Mouse (Mus musculus) liver, embryonic 14.5 days (tissue): ENCODE measurements around the gene Magel2. TPM values are rescaled to one million over a fixed set of nuclear protein-coding genes. Genes with fewer than 3 reads are reported as not detected.

ENCODE experiments used
- ATAC-seq: fragments of 200-750 bp; cut with Nextera tagmentation; 2 replicates; pipeline ENCODE4 v1.8.0; 2017; ENCODE audit warnings: moderate number of reproducible peaks, mild to moderate bottlenecking, moderate library complexity; ENCODE audit not compliant: insufficient read depth
- DNase-seq, 3 experiments: peaks; one replicate each; pipeline ENCODE4 v3.0.0-alpha.2; 2012 to 2013; ENCODE audit warnings: low read depth in 3 of 3, low spot score in 3 of 3
- H3K27ac ChIP-seq: fragments of 300-500 bp; sonication (generic); 2 replicates; pipeline ENCODE4 v1.5.1; 2014; ENCODE audit warnings: moderate library complexity, mild to moderate bottlenecking, control low read depth, inconsistent platforms
- H3K27me3 ChIP-seq: fragments of 300-500 bp; sonication (generic); 2 replicates; pipeline ENCODE4 v1.6.1; 2014; ENCODE audit warnings: mild to moderate bottlenecking, low read length, moderate library complexity; ENCODE audit not compliant: control insufficient read depth, insufficient read depth
- H3K36me3 ChIP-seq: fragments of 300-500 bp; sonication (generic); replicated peaks from 2 replicates; pipeline ENCODE4 v1.6.1; 2014; ENCODE audit warnings: low read depth; ENCODE audit not compliant: control insufficient read depth, insufficient read depth
- H3K4me1 ChIP-seq, 2 experiments: fragments of 200-500 bp in 1 of 2; fragments of 300-500 bp in 1 of 2; sonication (generic) in 1 of 2; replicated peaks; 2 replicates each; pipeline ENCODE4 v1.6.1; 2012 to 2014; ENCODE audit warnings: antibody characterized with exemption in 1 of 2, inconsistent platforms in 1 of 2, low read length in 1 of 2; ENCODE audit not compliant: control insufficient read depth in 2 of 2, insufficient read depth in 2 of 2
- H3K4me2 ChIP-seq: fragments of 300-500 bp; sonication (generic); 2 replicates; pipeline ENCODE4 v1.6.1; 2014; ENCODE audit warnings: low read depth, mild to moderate bottlenecking, control low read depth, moderate library complexity
- H3K4me3 ChIP-seq, 2 experiments: fragments of 200-500 bp in 1 of 2; fragments of 300-500 bp in 1 of 2; sonication (generic) in 1 of 2; 2 replicates each; pipeline ENCODE4 v1.5.1; 2012 to 2014; ENCODE audit warnings: low read depth in 2 of 2, low read length in 2 of 2, mild to moderate bottlenecking in 2 of 2, control low read depth in 1 of 2, inconsistent platforms in 1 of 2, moderate library complexity in 1 of 2; ENCODE audit not compliant: insufficient read depth in 1 of 2
- H3K9ac ChIP-seq: fragments of 300-500 bp; sonication (generic); replicated peaks from 2 replicates; pipeline ENCODE4 v1.6.1; 2014; ENCODE audit warnings: mild to moderate bottlenecking, control low read depth, moderate library complexity
- H3K9me3 ChIP-seq: fragments of 300-500 bp; sonication (generic); 2 replicates; pipeline ENCODE4 v1.6.1; 2016; ENCODE audit warnings: low read length, mixed read lengths; ENCODE audit not compliant: control insufficient read depth
- CTCF ChIP-seq: IDR thresholded peaks from 2 replicates; pipeline ENCODE4 v1.5.1; 2016; ENCODE audit warnings: antibody characterized with exemption, low read depth, control low read depth
- EP300 ChIP-seq: IDR thresholded peaks from 2 replicates; pipeline ENCODE4 v1.6.1; 2016; ENCODE audit warnings: antibody characterized with exemption, low read depth
- WGBS: fragments of 180-500 bp; shearing (Covaris S2); extraction: QIAGEN DNeasy Blood & Tissue Kit; methylation state at CpG from one replicate; pipeline ENCODE4 v1.1.7; 2014; ENCODE audit not compliant: insufficient replicate concordance; 5-methylcytosine and 5-hydroxymethylcytosine counted together
- polyA plus RNA-seq, 2 experiments: library from polyadenylated mRNA; depleted of rRNA in 1 of 2; stranded (reverse) in 1 of 2; unstranded in 1 of 2; fragments of >200 nt; fragmentation: Nextera tagmentation in 1 of 2; extraction: Ambion mirVana in 1 of 2; gene quantifications; 2 replicates each; pipeline versions ENCODE4 v1.2.1 to v1.2.3; 2012 to 2014

Magel2 gene
- polyA plus RNA-seq, 2 experiments, result 0.04 TPM

DNA sequence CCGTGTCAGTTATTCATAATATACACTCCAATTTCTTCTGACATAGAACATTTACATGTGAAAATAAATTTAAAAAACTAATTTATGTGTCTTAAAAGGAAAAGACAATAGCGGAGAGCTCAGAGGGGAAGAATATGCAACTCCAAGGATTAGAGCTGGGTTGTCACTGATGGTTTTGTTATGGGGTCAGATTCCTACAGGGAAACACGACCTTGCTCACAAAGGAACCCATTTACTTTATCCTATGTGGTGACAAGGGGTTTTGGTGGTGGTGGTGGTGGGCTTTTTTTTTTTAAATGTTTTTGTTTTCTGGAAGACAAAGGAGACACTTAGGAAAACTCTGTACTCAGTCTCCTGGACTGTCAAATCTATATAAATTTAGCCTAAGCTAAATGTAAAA lies 31.0 kb downstream of the Magel2 start:
- no peak for TF ChIP-seq CTCF
- TF ChIP-seq EP300, result no peak
- Histone ChIP-seq H3K4me3 (no peak overlapping the region), H3K36me3 (no peaks in the 10 kb centered on the region), H3K4me2 (no peak overlapping the region), H3K4me1 (no peaks in the 10 kb centered on the region), H3K27me3 (no peaks in the 10 kb centered on the region), H3K9ac (no peak overlapping the region), H3K27ac (no peak overlapping the region), H3K9me3 (no peaks in the 10 kb centered on the region)
- no peak for ATAC-seq
- 46% methylated on average over 3 of the region's 3 CpGs for WGBS
- no peak for DNase-seq

DNA sequence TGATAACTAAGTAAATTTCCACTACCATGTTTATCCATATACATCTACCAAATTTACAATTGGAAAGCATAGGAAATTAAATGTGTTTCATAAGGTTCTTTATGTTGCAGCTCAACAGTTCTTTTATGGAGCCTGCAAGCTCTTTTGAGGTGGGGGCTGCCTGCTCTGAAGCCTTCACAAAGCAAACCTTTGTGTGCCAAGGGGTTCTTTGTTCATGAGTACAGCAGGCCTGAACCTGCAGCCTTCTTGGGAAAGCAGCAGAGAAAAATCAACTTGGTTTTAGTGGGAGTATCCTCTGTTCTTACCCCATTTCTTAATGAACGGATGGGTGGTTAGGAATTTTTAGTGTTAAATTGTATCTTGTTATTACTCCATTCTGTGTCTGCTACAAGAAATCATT lies 38.4 kb downstream of the Magel2 start:
- H3K36me3 ChIP-seq, result no peaks in the 10 kb centered on the region
- DNase-seq, result no peak
- H3K4me1 ChIP-seq, result no peaks in the 10 kb centered on the region
- H3K4me3 ChIP-seq, result no peak overlapping the region
- 56% methylated on average over 1 of the region's 1 CpGs for WGBS
- no peak overlapping the region for H3K27ac ChIP-seq
- H3K27me3 ChIP-seq, result no peaks in the 10 kb centered on the region
- no peak for ATAC-seq
- H3K9me3 ChIP-seq, result no peaks in the 10 kb centered on the region
- H3K9ac ChIP-seq, result no peak overlapping the region
- TF ChIP-seq CTCF, result no peak
- TF ChIP-seq EP300, result no peak
- H3K4me2 ChIP-seq, result no peak overlapping the region

DNA sequence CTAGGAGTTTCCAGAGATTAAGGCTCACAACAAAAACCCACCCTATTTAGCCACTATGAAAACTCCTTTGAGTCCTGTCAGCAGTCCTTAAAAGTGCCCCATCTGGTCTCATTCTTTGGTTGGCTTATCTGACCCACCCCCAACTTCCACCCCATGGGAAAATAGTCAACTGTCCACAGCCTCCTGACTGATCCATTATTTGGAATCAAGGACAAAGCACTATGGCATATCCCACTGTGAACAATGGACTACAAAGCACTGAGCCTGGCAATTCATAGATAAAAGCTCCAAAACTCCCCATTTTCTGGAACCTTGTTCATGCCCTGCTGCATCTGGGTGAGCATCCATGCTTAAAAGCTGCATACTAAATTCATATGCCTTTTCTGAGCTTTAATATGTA lies 39.4 kb downstream of the Magel2 start:
- Histone ChIP-seq H3K9me3 (no peaks in the 10 kb centered on the region), H3K9ac (no peak overlapping the region), H3K27me3 (no peaks in the 10 kb centered on the region), H3K36me3 (no peaks in the 10 kb centered on the region), H3K4me3 (no peak overlapping the region), H3K27ac (no peak overlapping the region), H3K4me2 (no peak overlapping the region), H3K4me1 (no peaks in the 10 kb centered on the region)
- no peak for TF ChIP-seq CTCF
- TF ChIP-seq EP300, result no peak
- DNase-seq (no peak), ATAC-seq (no peak)

DNA sequence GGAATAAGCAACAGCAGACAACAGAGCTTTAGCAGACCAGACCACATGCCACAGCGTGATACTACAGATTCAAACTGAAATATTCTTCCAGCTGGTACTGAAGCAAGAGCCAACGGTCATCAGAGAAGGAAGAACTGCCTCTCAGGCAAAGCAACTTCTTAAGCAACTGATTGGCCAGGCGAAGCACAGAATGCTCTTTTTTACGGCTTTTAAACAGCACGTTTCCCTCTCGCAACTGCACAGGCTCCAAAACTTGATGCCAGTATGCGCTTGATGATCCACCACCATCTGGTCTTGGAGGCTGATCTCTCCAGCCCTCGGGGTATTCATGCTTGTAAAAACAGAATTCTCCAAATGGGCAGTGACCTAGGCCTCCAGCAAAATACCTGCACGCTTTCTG lies 41.5 kb downstream of the Magel2 start:
- Histone ChIP-seq H3K4me2 (no peak overlapping the region), H3K4me3 (no peak overlapping the region), H3K27ac (no peak overlapping the region), H3K27me3 (no peaks in the 10 kb centered on the region), H3K9ac (no peak overlapping the region), H3K4me1 (no peaks in the 10 kb centered on the region), H3K36me3 (no peaks in the 10 kb centered on the region), H3K9me3 (no peaks in the 10 kb centered on the region)
- DNase-seq (no peak), ATAC-seq (no peak)
- no peak for TF ChIP-seq CTCF
- TF ChIP-seq EP300, result no peak
- 69% methylated on average over 9 of the region's 9 CpGs for WGBS

DNA sequence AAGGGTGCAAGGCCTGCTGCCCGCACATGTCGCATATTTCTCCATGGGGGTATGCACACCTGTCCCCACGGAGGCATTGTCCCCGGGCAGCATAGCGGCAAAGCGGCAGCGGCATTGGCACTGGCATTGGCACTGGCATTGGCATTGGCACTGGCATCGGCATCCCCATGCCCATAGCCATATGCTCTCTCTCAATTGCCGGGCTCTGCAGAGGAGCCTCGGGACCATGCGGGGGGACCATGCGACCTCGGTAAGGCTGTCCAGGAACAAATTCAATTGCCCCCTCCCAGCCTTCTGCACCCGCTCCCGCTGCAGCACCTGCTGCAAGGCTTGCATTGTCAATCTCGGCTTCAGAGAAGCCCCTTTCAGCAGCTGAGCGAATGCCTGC lies 42.3 kb downstream of the Magel2 start:
- Histone ChIP-seq H3K9me3 (no peaks in the 10 kb centered on the region), H3K4me3 (peak overlapping the region; percentile 50 to 58; a peak in 3 of 4 replicates), H3K4me1 (no peaks in the 10 kb centered on the region), H3K27ac (no peak overlapping the region), H3K27me3 (no peaks in the 10 kb centered on the region), H3K9ac (no peak overlapping the region), H3K4me2 (peak overlapping the region; percentile 65), H3K36me3 (no peaks in the 10 kb centered on the region)
- ATAC-seq (no peak), DNase-seq (no peak)
- WGBS, result 59% methylated on average over 17 of the region's 17 CpGs
- no peak for TF ChIP-seq CTCF
- TF ChIP-seq EP300, result no peak
